Mouse (Mus musculus) layer of hippocampus, postnatal 14 days (tissue): ENCODE measurements around the gene Sox13. TPM values are rescaled to one million over a fixed set of nuclear protein-coding genes. Genes with fewer than 3 reads are reported as not detected.
"Not testable (repeated sequence)": the region's sequence is repeated elsewhere in the genome, so short reads cannot be mapped to it uniquely, and the experiment has no call there.

ENCODE experiments used
- DNase-seq, 2 experiments: peaks; one replicate each; pipeline ENCODE4 v3.0.0; 2021 to 2022; ENCODE audit warnings: low spot score in 2 of 2, mixed read lengths in 1 of 2
- total RNA-seq, 2 experiments: library from RNA; stranded (reverse); gene quantifications; 2 replicates each; pipeline ENCODE4 v1.2.3; 2021

The Sox13 gene
- total RNA-seq, 2 experiments from 2014 or later, result 11.3 to 11.5 TPM

GRCm38 (mm10) chr1:133340403-133340802, 83.8 kb downstream of the Sox13 start:
- DNase-seq, result not testable (repeated sequence)

- no peak for DNase-seq
Measured at GRCm38 (mm10) chr1:133333937-133334336, 90.2 kb downstream of the Sox13 start.

- no peak for DNase-seq
Measured at GRCm38 (mm10) chr1:133332656-133333430, 91.3 kb downstream of the Sox13 start.

Other genes with a start within 250 kb of the Sox13 start
- gene Golt1a, start 114.6 kb downstream of the Sox13 start, total RNA-seq, result not detected
- gene Kiss1, start 102.5 kb downstream of the Sox13 start, total RNA-seq, result not detected
- under 1 TPM in 1 of 2 experiments, not detected in 1; 0.28 TPM for gene Ren1, start 73.9 kb downstream of the Sox13 start, total RNA-seq
- gene Etnk2, start 60.8 kb downstream of the Sox13 start, total RNA-seq, result 1 to 10 TPM; 5.3 to 5.9 TPM
- 10 to 100 TPM; 70.6 to 81.4 TPM for gene Snrpe, start 185.9 kb upstream of the Sox13 start, total RNA-seq
- 1 to 10 TPM; 9.2 to 9.8 TPM for gene Zbed6, start 236.5 kb upstream of the Sox13 start, total RNA-seq
- gene Gm38394, start 236.9 kb upstream of the Sox13 start, total RNA-seq, result 10 to 100 TPM; 24.0 to 24.2 TPM